Mouse (Mus musculus): ENCODE measurements around the gene Tmem127.

GRCm38 (mm10) chr2:127250291-127251008 is 2.7 kb downstream of the Tmem127 start:
- TF ChIP-seq POLR2A (IDR thresholded peaks at IDR 0.05; ENCODE audit: low read depth, low read length) (no peak), ETS1 (conservative IDR thresholded peaks at IDR 0.05; ENCODE audit: low read depth, low read length) (no peak), NRF1 (IDR thresholded peaks at IDR 0.05; ENCODE audit: low read depth, low read length) (no peak), NELFE (IDR thresholded peaks at IDR 0.05; ENCODE audit: low read depth, low read length) (no peak), SMC3 (IDR thresholded peaks at IDR 0.05; ENCODE audit: low read depth, low read length) (no peak), CTCF (conservative IDR thresholded peaks at IDR 0.05 in 1 of 2, IDR thresholded peaks at IDR 0.05 in 1 of 2; ENCODE audit: low read depth in 2 of 2, low read length in 2 of 2) (no peak), MAFK (IDR thresholded peaks at IDR 0.05; ENCODE audit: insufficient replicate concordance, low read length) (no peak), PAX5 (IDR thresholded peaks at IDR 0.05; ENCODE audit: low read length) (no peak), EP300 (IDR thresholded peaks at IDR 0.05; ENCODE audit: low read length) (no peak), ZNF384 (IDR thresholded peaks at IDR 0.05; ENCODE audit: low read depth, low read length) (no peak), IRF4 (IDR thresholded peaks at IDR 0.05; ENCODE audit: low read depth, low read length) (no peak)
